8 mouse cellular contexts compared by ENCODE assay signal in the genomic region with DNA sequence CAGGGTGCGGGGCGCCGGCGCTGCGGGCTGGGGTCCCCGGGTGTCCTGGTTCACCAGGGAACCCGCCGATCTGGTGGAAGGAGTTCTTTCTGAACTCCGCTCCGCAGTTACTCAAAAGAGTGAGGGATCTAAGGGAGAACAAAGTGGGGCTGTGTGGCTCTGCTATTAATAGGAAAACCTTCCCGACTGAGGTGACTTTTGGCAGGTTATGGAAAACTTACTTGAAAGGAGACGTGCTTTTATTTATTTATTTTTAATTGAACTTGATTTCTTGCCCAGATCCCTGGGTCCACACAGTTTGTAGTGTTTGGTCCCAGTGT. TPM values are rescaled to one million over a fixed set of nuclear protein-coding genes. Genes with fewer than 3 reads are reported as not detected.
DNase-seq lines count a peak whose midpoint lies in the region; ATAC-seq and TF ChIP-seq lines count a peak whose summit lies in the region.

No protein-coding gene starts in this region.

- TF ChIP-seq POLR2A in olfactory bulb, adult 2 months (IDR thresholded peaks at IDR 0.05; ENCODE audit: insufficient read depth, low read depth, low read length): no peak

- under 1% methylated on average over 12 of the region's 12 CpGs for whole genome bisulfite sequencing in lung, embryonic 16.5 days
- under 1% methylated on average over 12 of the region's 12 CpGs for WGBS in forebrain, embryonic 10.5 days
- WGBS in limb, embryonic 12.5 days: 2% methylated on average over 12 of the region's 12 CpGs
- 0% methylated on average over 12 of the region's 12 CpGs for WGBS in olfactory bulb, adult 2 months

- peak overlapping the region; percentile 90 for H3K27ac ChIP-seq in lung, embryonic 16.5 days (ENCODE audit: low read length)
- H3K27ac ChIP-seq in forebrain, embryonic 10.5 days: peak overlapping the region; percentile 87
- H3K27ac ChIP-seq in limb, embryonic 12.5 days: peak overlapping the region; percentile 84
- peak overlapping the region; percentile 69 for H3K27ac ChIP-seq in olfactory bulb, adult 2 months (ENCODE audit: insufficient read depth, low read depth, low read length)

- peak overlapping the region; percentile 68 for H3K4me2 ChIP-seq in lung, embryonic 16.5 days (ENCODE audit: low read depth, low read length)
- H3K4me2 ChIP-seq in limb, embryonic 12.5 days: peak overlapping the region; percentile 68

- no peaks in the 10 kb centered on the region for H3K27me3 ChIP-seq in lung, embryonic 16.5 days (ENCODE audit: control insufficient read depth, insufficient read depth, low read depth, low read length)
- no peaks in the 10 kb centered on the region for H3K27me3 ChIP-seq in forebrain, embryonic 10.5 days (ENCODE audit: poor library complexity, severe bottlenecking)
- H3K27me3 ChIP-seq in limb, embryonic 12.5 days: no peaks in the 10 kb centered on the region

- peaks cover 7% of the 10 kb centered on the region for H3K4me1 ChIP-seq in lung, embryonic 16.5 days (replicated peaks; ENCODE audit: control insufficient read depth, insufficient read depth, low read length)
- peaks cover 11% of the 10 kb centered on the region for H3K4me1 ChIP-seq in forebrain, embryonic 10.5 days
- peaks cover 4% of the 10 kb centered on the region for H3K4me1 ChIP-seq in limb, embryonic 12.5 days (replicated peaks)
- H3K4me1 ChIP-seq in olfactory bulb, adult 2 months (ENCODE audit: control insufficient read depth, insufficient read depth, low read length): no peaks in the 10 kb centered on the region

- peaks cover 8% of the 10 kb centered on the region for H3K36me3 ChIP-seq in lung, embryonic 16.5 days (ENCODE audit: control insufficient read depth, insufficient read depth, low read length)
- peaks cover 28% of the 10 kb centered on the region for H3K36me3 ChIP-seq in forebrain, embryonic 10.5 days (replicated peaks)
- H3K36me3 ChIP-seq in limb, embryonic 12.5 days: peaks cover 26% of the 10 kb centered on the region

- no peak for ATAC-seq in lung, embryonic 16.5 days (ENCODE audit: low read depth)
- no peak; the same call in 1 of the 2 replicates for ATAC-seq in limb, embryonic 12.5 days (ENCODE audit: insufficient number of reproducible peaks, insufficient read depth, low FRiP score, low TSS enrichment, low read depth)
- ATAC-seq in megakaryocyte-erythroid progenitor cell, adult 5-6 weeks (replicated peaks; ENCODE audit: low FRiP score, low TSS enrichment, poor library complexity, severe bottlenecking): no peak

- peak overlapping the region; percentile 92 for H3K9ac ChIP-seq in lung, embryonic 16.5 days (ENCODE audit: low read length)
- H3K9ac ChIP-seq in limb, embryonic 12.5 days (replicated peaks): peak overlapping the region; percentile 87

- TF ChIP-seq CTCF in olfactory bulb, adult 2 months (IDR thresholded peaks at IDR 0.05; ENCODE audit: insufficient read depth, low read depth, low read length): no peak

- peak overlapping the region; percentile 95 for H3K4me3 ChIP-seq in lung, embryonic 16.5 days (ENCODE audit: low read length)
- peak overlapping the region; percentile 100 for H3K4me3 ChIP-seq in forebrain, embryonic 10.5 days
- peak overlapping the region; percentile 99 for H3K4me3 ChIP-seq in limb, embryonic 12.5 days (replicated peaks)
- H3K4me3 ChIP-seq in olfactory bulb, adult 2 months (ENCODE audit: insufficient read depth, low read depth, low read length): peak overlapping the region; percentile 100

- no peak for DNase-seq in lung, adult 18-20 months
- no peak for DNase-seq in forebrain, embryonic 10.5 days (ENCODE audit: extremely low spot score, low spot score)
- DNase-seq in adrenal gland, postnatal 10 days: no peak
- DNase-seq in adrenal gland, adult 2 months: no peak

- no peaks in the 10 kb centered on the region for H3K9me3 ChIP-seq in lung, embryonic 16.5 days (ENCODE audit: control insufficient read depth, low read length)
- no peaks in the 10 kb centered on the region for H3K9me3 ChIP-seq in forebrain, embryonic 10.5 days
- no peaks in the 10 kb centered on the region for H3K9me3 ChIP-seq in limb, embryonic 12.5 days

RNA-seq across cellular contexts. Expression of a gene that starts 0.6 kb away (rescaled TPM):
- 67.5 and 67.9 TPM in 2 replicates for polyA plus RNA-seq in lung, embryonic 16.5 days (2015; fragmentation: Nextera tagmentation; extraction: Ambion mirVana)
- polyA plus RNA-seq in forebrain, embryonic 10.5 days (2016; fragmentation: Nextera tagmentation; extraction: Ambion mirVana): 27.0 and 28.6 TPM in 2 replicates
- polyA plus RNA-seq in limb, embryonic 12.5 days (2016; fragmentation: Nextera tagmentation; extraction: Ambion mirVana): 53.3 and 55.1 TPM in 2 replicates
- not detected in 2 replicates for polyA plus RNA-seq in olfactory bulb, adult 2 months (2012; ENCODE audit: insufficient read depth, insufficient read length, low replicate concordance, missing spikeins)
- 100 to 1,000 TPM in 1 of 2 experiments, 10 to 100 TPM in 1; 95.8 to 108 TPM for total RNA-seq in adrenal gland, postnatal 10 days (2021)
- total RNA-seq in adrenal gland, adult 2 months (2021): 100 to 1,000 TPM in 1 of 2 experiments, 10 to 100 TPM in 1; 88.5 to 130 TPM
- 308 and 320 TPM in 2 replicates for polyA plus RNA-seq in adrenal gland, adult 2 months (2012; rRNA removed)
- total RNA-seq in megakaryocyte-erythroid progenitor cell, adult 5-6 weeks (2014; fragmentation: Nextera tagmentation): 21.2 and 32.3 TPM in 2 replicates
- total RNA-seq in megakaryocyte-erythroid progenitor cell, adult 5-6 weeks (2017): 34.1 and 56.6 TPM in 2 replicates

RNA-seq across cellular contexts. Expression of a gene that starts 30.9 kb away (rescaled TPM):
- 0.30 and 0.39 TPM in 2 replicates for polyA plus RNA-seq in lung, embryonic 16.5 days (2015; fragmentation: Nextera tagmentation; extraction: Ambion mirVana)
- 0.12 and 0.26 TPM in 2 replicates for polyA plus RNA-seq in forebrain, embryonic 10.5 days (2016; fragmentation: Nextera tagmentation; extraction: Ambion mirVana)
- polyA plus RNA-seq in limb, embryonic 12.5 days (2016; fragmentation: Nextera tagmentation; extraction: Ambion mirVana): 0.23 and 0.29 TPM in 2 replicates
- polyA plus RNA-seq in olfactory bulb, adult 2 months (2012; ENCODE audit: insufficient read depth, insufficient read length, low replicate concordance, missing spikeins): not detected in 2 replicates
- total RNA-seq in adrenal gland, postnatal 10 days (2021): under 1 TPM; 0.39 to 0.42 TPM
- total RNA-seq in adrenal gland, adult 2 months (2021): under 1 TPM; 0.43 to 0.52 TPM
- polyA plus RNA-seq in adrenal gland, adult 2 months (2012; rRNA removed): 0.03 and 0.10 TPM in 2 replicates
- 0.11 and 0.30 TPM in 2 replicates for total RNA-seq in megakaryocyte-erythroid progenitor cell, adult 5-6 weeks (2014; fragmentation: Nextera tagmentation)
- 0.42 and 1.4 TPM in 2 replicates for total RNA-seq in megakaryocyte-erythroid progenitor cell, adult 5-6 weeks (2017)

RNA-seq across cellular contexts. Expression of a gene that starts 38.2 kb away (rescaled TPM):
- polyA plus RNA-seq in lung, embryonic 16.5 days (2015; fragmentation: Nextera tagmentation; extraction: Ambion mirVana): 76.8 and 89.7 TPM in 2 replicates
- polyA plus RNA-seq in forebrain, embryonic 10.5 days (2016; fragmentation: Nextera tagmentation; extraction: Ambion mirVana): 85.0 and 86.5 TPM in 2 replicates
- 92.5 and 107 TPM in 2 replicates for polyA plus RNA-seq in limb, embryonic 12.5 days (2016; fragmentation: Nextera tagmentation; extraction: Ambion mirVana)
- 49.8 and 211 TPM in 2 replicates for polyA plus RNA-seq in olfactory bulb, adult 2 months (2012; ENCODE audit: insufficient read depth, insufficient read length, low replicate concordance, missing spikeins)
- 100 to 1,000 TPM in 1 of 2 experiments, 10 to 100 TPM in 1; 92.1 to 136 TPM for total RNA-seq in adrenal gland, postnatal 10 days (2021)
- total RNA-seq in adrenal gland, adult 2 months (2021): 100 to 1,000 TPM in 1 of 2 experiments, 10 to 100 TPM in 1; 95.6 to 116 TPM
- polyA plus RNA-seq in adrenal gland, adult 2 months (2012; rRNA removed): 41.8 and 46.6 TPM in 2 replicates
- 147 and 149 TPM in 2 replicates for total RNA-seq in megakaryocyte-erythroid progenitor cell, adult 5-6 weeks (2014; fragmentation: Nextera tagmentation)
- total RNA-seq in megakaryocyte-erythroid progenitor cell, adult 5-6 weeks (2017): 159 and 167 TPM in 2 replicates
